Comparison of ENCODE assay signal across 9 mouse cellular contexts in genomic region chr8:125996031-125996839, GRCm38 (mm10). TPM values are rescaled to one million over a fixed set of nuclear protein-coding genes. Genes with fewer than 3 reads are reported as not detected.
DNase-seq lines count a peak whose midpoint lies in the region; ATAC-seq lines count a peak whose summit lies in the region.
"Had no signal": no experiment of that assay in that cellular context is flagged by ENCODE, and none has a peak within 500 bp of the region (broad histone marks: within the 10 kb centered on the region; RNA-seq: fewer than 3 reads in every experiment).

No protein-coding gene starts in this region.

- 32% methylated on average over 14 of the region's 14 CpGs for WGBS in heart, embryonic 15.5 days
- WGBS in forebrain, embryonic 15.5 days, result 14% methylated on average over 14 of the region's 14 CpGs
- WGBS in neural tube, embryonic 15.5 days, result 16% methylated on average over 14 of the region's 14 CpGs

- H3K27me3 ChIP-seq in heart, embryonic 15.5 days, result peaks cover 66% of the 10 kb centered on the region
- peaks cover 16% of the 10 kb centered on the region; the same call in 1 of the 2 replicates for H3K27me3 ChIP-seq in forebrain, embryonic 15.5 days
- H3K27me3 ChIP-seq in neural tube, embryonic 15.5 days (replicated peaks), result peaks cover 23% of the 10 kb centered on the region

- H3K9me3 ChIP-seq in heart, embryonic 15.5 days (replicated peaks), result no peaks in the 10 kb centered on the region
- no peaks in the 10 kb centered on the region for H3K9me3 ChIP-seq in forebrain, embryonic 15.5 days
- no peaks in the 10 kb centered on the region for H3K9me3 ChIP-seq in neural tube, embryonic 15.5 days (replicated peaks)

- no peaks in the 10 kb centered on the region for H3K36me3 ChIP-seq in heart, embryonic 15.5 days
- no peaks in the 10 kb centered on the region for H3K36me3 ChIP-seq in forebrain, embryonic 15.5 days
- no peaks in the 10 kb centered on the region for H3K36me3 ChIP-seq in neural tube, embryonic 15.5 days

- H3K9ac ChIP-seq in heart, embryonic 15.5 days, result peak overlapping the region; percentile 52; the same call in 1 of the 2 replicates
- peak overlapping the region; percentile 52 for H3K9ac ChIP-seq in forebrain, embryonic 15.5 days (replicated peaks)
- peak overlapping the region; percentile 77 for H3K9ac ChIP-seq in neural tube, embryonic 15.5 days (replicated peaks)

- DNase-seq in heart, postnatal 25 days (ENCODE audit: low spot score), result no peak
- DNase-seq in cerebellum, adult 11-12 months, result peak; percentile 75
- DNase-seq in kidney, postnatal 25 days, result peak; percentile 71 to 83
- DNase-seq in gastrocnemius, postnatal 25 days, result no peak
- DNase-seq in adipocyte (ENCODE audit: low spot score), result no peak

- H3K27ac ChIP-seq in heart, embryonic 15.5 days, result no peak overlapping the region
- H3K27ac ChIP-seq in forebrain, embryonic 15.5 days (replicated peaks), result no peak overlapping the region
- peak overlapping the region; percentile 86 for H3K27ac ChIP-seq in neural tube, embryonic 15.5 days (replicated peaks)

- peak overlapping the region; percentile 96 for H3K4me2 ChIP-seq in heart, embryonic 15.5 days
- peak overlapping the region; percentile 84 for H3K4me2 ChIP-seq in forebrain, embryonic 15.5 days (replicated peaks)
- H3K4me2 ChIP-seq in neural tube, embryonic 15.5 days, result peak overlapping the region; percentile 89

- peak overlapping the region; percentile 62 for H3K4me3 ChIP-seq in heart, embryonic 15.5 days
- H3K4me3 ChIP-seq in forebrain, embryonic 15.5 days, result peak overlapping the region; percentile 64
- peak overlapping the region; percentile 65 for H3K4me3 ChIP-seq in neural tube, embryonic 15.5 days (replicated peaks)

- intact Hi-C loops in heart, postnatal 25 days (cut with DNase I), result no loop called here

- peaks cover 13% of the 10 kb centered on the region for H3K4me1 ChIP-seq in heart, embryonic 15.5 days (replicated peaks)
- H3K4me1 ChIP-seq in forebrain, embryonic 15.5 days, result peaks cover 12% of the 10 kb centered on the region
- H3K4me1 ChIP-seq in neural tube, embryonic 15.5 days, result peaks cover 37% of the 10 kb centered on the region

- no peak for ATAC-seq in heart, embryonic 15.5 days (replicated peaks; ENCODE audit: insufficient number of reproducible peaks, insufficient read depth, low FRiP score, low read depth)
- 0 out of 2 replicates have a peak, but pooled peaks have one; percentile 7 for ATAC-seq in forebrain, embryonic 15.5 days (replicated peaks)
- ATAC-seq in neural tube, embryonic 15.5 days (ENCODE audit: low FRiP score), result peak; percentile 13

RNA-seq across cellular contexts. Expression of gene Kcnk1, which starts 1.3 kb away (rescaled TPM):
- polyA plus RNA-seq in heart, embryonic 15.5 days (2015; fragmentation: Nextera tagmentation; extraction: Ambion mirVana), result 2.4 and 5.8 TPM in 2 replicates
- under 1 TPM in 1 of 2 experiments, not detected in 1; 0.18 TPM for total RNA-seq in heart, postnatal 25 days (2021)
- polyA plus RNA-seq in forebrain, embryonic 15.5 days (2015; fragmentation: Nextera tagmentation; extraction: Ambion mirVana), result 12.0 and 14.4 TPM in 2 replicates
- 23.8 and 23.9 TPM in 2 replicates for polyA plus RNA-seq in neural tube, embryonic 15.5 days (2015; fragmentation: Nextera tagmentation; extraction: Ambion mirVana)
- 1 to 10 TPM in 1 of 2 experiments, under 1 TPM in 1; 0.13 to 1.0 TPM for total RNA-seq in gastrocnemius, postnatal 25 days (2021)
- total RNA-seq: hematopoietic stem cell, adult 5-6 weeks had no signal

Comparison
In these comparisons a context has a peak if more than half of its experiments do, and no peak if none do; other contexts are left out.
1. DNase-seq: peak in cerebellum, adult 11-12 months (single experiment) and kidney, postnatal 25 days (2 of 2); none in heart, postnatal 25 days (single experiment), gastrocnemius, postnatal 25 days (single experiment) and adipocyte (single experiment).
2. Peak in every context shown above with its lines, with median percentiles within 50 percentile points of each other: H3K4me2 ChIP-seq, H3K4me3 ChIP-seq and H3K9ac ChIP-seq.